Mouse (Mus musculus): ENCODE results near the gene Pear1. TPM values are rescaled to one million over a fixed set of nuclear protein-coding genes. Genes with fewer than 3 reads are reported as not detected.
A peak's percentile ranks its signal among the peaks of the same experiment; 100 is the strongest.

The Pear1 gene
- polyA plus RNA-seq, 1 experiment: 19.8 TPM

- 23% methylated on average over 24 of the region's 24 CpGs for WGBS
- DNase-seq: peak; percentile 89
- H3K4me3 ChIP-seq (ENCODE audit: control insufficient read depth, insufficient read depth, low read length): no peak overlapping the region
These were observed 68.1 kb downstream of the Pear1 start for GRCm38 (mm10) chr3:87755964-87756363.

DNA sequence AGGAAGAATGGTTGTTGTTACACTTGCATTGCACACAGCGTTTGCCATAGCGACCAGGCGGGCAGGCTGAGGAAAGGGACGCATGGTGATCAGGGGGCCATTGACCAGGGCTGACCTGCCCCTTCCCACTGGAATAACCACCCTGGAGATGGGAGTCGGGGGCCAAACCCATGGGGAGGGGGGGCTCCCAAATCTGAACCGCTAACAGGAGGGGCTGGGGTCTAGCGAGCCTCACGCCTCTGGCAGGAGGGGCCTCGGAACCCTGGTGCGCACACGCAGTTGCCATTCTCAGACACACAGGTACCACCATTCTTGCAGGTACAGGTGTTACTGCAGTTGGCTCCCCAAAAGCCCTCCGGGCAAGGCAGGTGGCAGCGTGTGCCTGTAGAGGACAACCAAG, 70.3 kb downstream of the Pear1 start:
- H3K4me3 ChIP-seq (ENCODE audit: control insufficient read depth, insufficient read depth, low read length): no peak overlapping the region
- no peaks in the 10 kb centered on the region; the same call in 1 of the 2 replicates for H3K27me3 ChIP-seq (ENCODE audit: control insufficient read depth, insufficient read depth, low read length)
- no peak for TF ChIP-seq CTCF (IDR thresholded peaks at IDR 0.05; ENCODE audit: borderline replicate concordance, control insufficient read depth, extremely low read depth, insufficient read depth, low read length, poor library complexity)
- no peak for TF ChIP-seq POLR2A (IDR thresholded peaks at IDR 0.05; ENCODE audit: control insufficient read depth, extremely low read depth, insufficient read depth, low read length, poor library complexity)
- no peaks in the 10 kb centered on the region for H3K36me3 ChIP-seq (ENCODE audit: control insufficient read depth, insufficient read depth, low read length)
- no peak for DNase-seq
- 97% methylated on average over 13 of the region's 13 CpGs for WGBS
- no peak overlapping the region for H3K27ac ChIP-seq (ENCODE audit: control insufficient read depth, insufficient read depth, low read length)
- H3K4me1 ChIP-seq (replicated peaks; ENCODE audit: control insufficient read depth, insufficient read depth, low read length): no peaks in the 10 kb centered on the region

More at GRCm38 (mm10) chr3:87755964-87756363, 68.1 kb downstream of the Pear1 start:
- Histone ChIP-seq H3K27ac (ENCODE audit: control insufficient read depth, insufficient read depth, low read length) (no peak overlapping the region), H3K36me3 (ENCODE audit: control insufficient read depth, insufficient read depth, low read length) (no peaks in the 10 kb centered on the region), H3K4me1 (replicated peaks; ENCODE audit: control insufficient read depth, insufficient read depth, low read length) (no peaks in the 10 kb centered on the region), H3K27me3 (ENCODE audit: control insufficient read depth, insufficient read depth, low read length) (no peaks in the 10 kb centered on the region)
- TF ChIP-seq CTCF (IDR thresholded peaks at IDR 0.05; ENCODE audit: borderline replicate concordance, control insufficient read depth, extremely low read depth, insufficient read depth, low read length, poor library complexity): peak; percentile 95
- no peak for TF ChIP-seq POLR2A (IDR thresholded peaks at IDR 0.05; ENCODE audit: control insufficient read depth, extremely low read depth, insufficient read depth, low read length, poor library complexity)

- Histone ChIP-seq H3K4me1 (replicated peaks; ENCODE audit: control insufficient read depth, insufficient read depth, low read length) (no peaks in the 10 kb centered on the region), H3K4me3 (ENCODE audit: control insufficient read depth, insufficient read depth, low read length) (no peak overlapping the region), H3K27ac (ENCODE audit: control insufficient read depth, insufficient read depth, low read length) (no peak overlapping the region), H3K36me3 (ENCODE audit: control insufficient read depth, insufficient read depth, low read length) (no peaks in the 10 kb centered on the region), H3K27me3 (ENCODE audit: control insufficient read depth, insufficient read depth, low read length) (no peaks in the 10 kb centered on the region; the same call in 1 of the 2 replicates)
- 98% methylated on average over 3 of the region's 3 CpGs for WGBS
- no peak for DNase-seq
- TF ChIP-seq CTCF (IDR thresholded peaks at IDR 0.05; ENCODE audit: borderline replicate concordance, control insufficient read depth, extremely low read depth, insufficient read depth, low read length, poor library complexity) (no peak), POLR2A (IDR thresholded peaks at IDR 0.05; ENCODE audit: control insufficient read depth, extremely low read depth, insufficient read depth, low read length, poor library complexity) (no peak)
These were observed 71.5 kb downstream of the Pear1 start for GRCm38 (mm10) chr3:87752567-87752966.

- Histone ChIP-seq H3K27me3 (ENCODE audit: control insufficient read depth, insufficient read depth, low read length) (no peaks in the 10 kb centered on the region; the same call in 1 of the 2 replicates), H3K36me3 (ENCODE audit: control insufficient read depth, insufficient read depth, low read length) (no peaks in the 10 kb centered on the region), H3K4me3 (ENCODE audit: control insufficient read depth, insufficient read depth, low read length) (no peak overlapping the region), H3K4me1 (replicated peaks; ENCODE audit: control insufficient read depth, insufficient read depth, low read length) (no peaks in the 10 kb centered on the region), H3K27ac (ENCODE audit: control insufficient read depth, insufficient read depth, low read length) (no peak overlapping the region)
- no peak for TF ChIP-seq CTCF (IDR thresholded peaks at IDR 0.05; ENCODE audit: borderline replicate concordance, control insufficient read depth, extremely low read depth, insufficient read depth, low read length, poor library complexity)
- no peak for TF ChIP-seq POLR2A (IDR thresholded peaks at IDR 0.05; ENCODE audit: control insufficient read depth, extremely low read depth, insufficient read depth, low read length, poor library complexity)
- no peak for DNase-seq
- WGBS: 96% methylated on average over 12 of the region's 12 CpGs
These were observed 74.1 kb downstream of the Pear1 start for GRCm38 (mm10) chr3:87749977-87750376.

DNA sequence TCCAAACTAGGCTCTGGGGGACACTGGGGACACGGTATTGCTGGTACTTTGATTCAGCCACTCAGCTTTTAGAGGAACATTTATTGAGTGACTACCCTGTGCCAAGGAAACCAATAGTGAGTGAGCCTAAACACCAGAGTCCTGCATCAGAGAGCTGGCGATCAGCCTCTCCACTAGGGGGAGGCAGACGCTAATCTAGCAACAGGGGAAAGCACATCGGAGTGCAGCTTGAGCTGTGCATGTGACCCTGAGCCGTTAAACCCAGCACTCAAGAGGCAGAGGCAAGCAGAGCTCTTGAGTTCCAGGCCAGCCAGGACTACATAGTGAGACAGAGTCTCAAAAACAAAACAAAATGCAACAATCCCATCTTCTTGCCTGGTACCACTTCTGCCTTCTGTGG, 75.1 kb downstream of the Pear1 start:
- no peaks in the 10 kb centered on the region; the same call in 1 of the 2 replicates for H3K27me3 ChIP-seq (ENCODE audit: control insufficient read depth, insufficient read depth, low read length)
- H3K36me3 ChIP-seq (ENCODE audit: control insufficient read depth, insufficient read depth, low read length): no peaks in the 10 kb centered on the region
- H3K4me3 ChIP-seq (ENCODE audit: control insufficient read depth, insufficient read depth, low read length): no peak overlapping the region
- WGBS: 17% methylated on average over 5 of the region's 5 CpGs
- DNase-seq: peak; percentile 64
- H3K4me1 ChIP-seq (replicated peaks; ENCODE audit: control insufficient read depth, insufficient read depth, low read length): no peaks in the 10 kb centered on the region
- H3K27ac ChIP-seq (ENCODE audit: control insufficient read depth, insufficient read depth, low read length): no peak overlapping the region
- TF ChIP-seq CTCF (IDR thresholded peaks at IDR 0.05; ENCODE audit: borderline replicate concordance, control insufficient read depth, extremely low read depth, insufficient read depth, low read length, poor library complexity) (peak; percentile 64; the same call in 1 of the 2 replicates), POLR2A (IDR thresholded peaks at IDR 0.05; ENCODE audit: control insufficient read depth, extremely low read depth, insufficient read depth, low read length, poor library complexity) (no peak)

GRCm38 (mm10) chr3:87748431-87748830, 75.7 kb downstream of the Pear1 start, which contains the start of gene Lrrc71:
TSS of gene Lrrc71 (minus strand) at chr3:87748625.
- DNase-seq: no peak

More at GRCm38 (mm10) chr3:87748431-87748830, 75.7 kb downstream of the Pear1 start, which contains the start of gene Lrrc71:
- Histone ChIP-seq H3K4me1 (replicated peaks; ENCODE audit: control insufficient read depth, insufficient read depth, low read length) (0 out of 2 replicates have a peak, but pooled peaks cover 2% of the 10 kb centered on the region), H3K27ac (ENCODE audit: control insufficient read depth, insufficient read depth, low read length) (no peak within 1 kb of the TSS), H3K4me3 (ENCODE audit: control insufficient read depth, insufficient read depth, low read length) (no peak within 1 kb of the TSS), H3K36me3 (ENCODE audit: control insufficient read depth, insufficient read depth, low read length) (no peaks in the 10 kb centered on the region), H3K27me3 (ENCODE audit: control insufficient read depth, insufficient read depth, low read length) (no peaks in the 10 kb centered on the region; the same call in 1 of the 2 replicates)
- TF ChIP-seq CTCF (IDR thresholded peaks at IDR 0.05; ENCODE audit: borderline replicate concordance, control insufficient read depth, extremely low read depth, insufficient read depth, low read length, poor library complexity): no peak
- no peak for TF ChIP-seq POLR2A (IDR thresholded peaks at IDR 0.05; ENCODE audit: control insufficient read depth, extremely low read depth, insufficient read depth, low read length, poor library complexity)
- 92% methylated on average over 13 of the region's 13 CpGs for WGBS

Measured in thymus, adult 2 months (tissue).